Mouse (Mus musculus) C2C12 (cell line): ENCODE data around the gene Lif.

Experiments
- CEBPB ChIP-seq: IDR thresholded peaks from one replicate; pipeline ENCODE4 v1.6.1; 2011; ENCODE audit warnings: low read depth, mild to moderate bottlenecking, control low read depth, moderate library complexity
- CTCF ChIP-seq: IDR thresholded peaks from one replicate; pipeline ENCODE4 v1.5.1; 2011; ENCODE audit not compliant: control insufficient read depth, insufficient read depth, insufficient read length
- FOSL1 ChIP-seq: IDR thresholded peaks from one replicate; pipeline ENCODE4 v1.8.0; 2011; ENCODE audit warnings: mild to moderate bottlenecking, low read length; ENCODE audit not compliant: poor library complexity, insufficient read depth, severe bottlenecking
- MAX ChIP-seq: IDR thresholded peaks from one replicate; pipeline ENCODE4 v1.6.1; 2011; ENCODE audit warnings: mild to moderate bottlenecking, control low read depth
- MYOG ChIP-seq: IDR thresholded peaks from one replicate; pipeline ENCODE4 v1.6.1; 2011; ENCODE audit not compliant: control insufficient read depth, insufficient read length; ENCODE audit errors: extremely low read depth
- USF1 ChIP-seq: IDR thresholded peaks from one replicate; pipeline ENCODE4 v1.6.1; 2011; ENCODE audit warnings: low read depth, mild to moderate bottlenecking, control low read depth, moderate library complexity

DNA sequence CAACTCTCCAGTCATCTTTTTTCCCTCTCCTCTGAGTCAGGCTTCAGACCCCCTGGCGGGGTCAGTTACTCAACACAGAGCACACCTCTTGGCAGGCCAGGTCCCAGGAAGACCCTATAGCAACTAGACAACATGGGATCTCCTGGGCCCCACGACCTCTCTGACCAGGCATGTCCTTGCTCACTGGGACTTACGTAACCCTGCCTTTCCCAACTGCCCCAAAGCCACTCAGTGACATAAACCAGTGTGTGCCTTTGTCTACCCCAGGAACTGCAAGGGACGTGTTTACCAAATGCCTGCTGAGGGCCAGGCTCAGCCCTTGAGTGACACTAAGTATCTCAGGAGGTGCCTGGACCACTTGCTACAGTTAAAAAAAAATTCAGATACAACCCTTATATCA is 27.5 kb upstream of the Lif start:
- TF ChIP-seq CTCF = no peak
- TF ChIP-seq CEBPB = no peak
- TF ChIP-seq MAX = no peak
- no peak for TF ChIP-seq FOSL1
- no peak for TF ChIP-seq USF1
- no peak for TF ChIP-seq MYOG
